ENCODE assay signal across 8 mouse cellular contexts in genomic region chr10:127668093-127669050, GRCm38 (mm10). TPM values are rescaled to one million over a fixed set of nuclear protein-coding genes. Genes with fewer than 3 reads are reported as not detected.
DNase-seq lines count a peak whose midpoint lies in the region; ATAC-seq and TF ChIP-seq lines count a peak whose summit lies in the region.

Nab2 (minus strand) TSS chr10:127668568.

- H3K27ac ChIP-seq in heart, adult 2 months, result peak within 1 kb of the TSS; percentile 98
- peak within 1 kb of the TSS; percentile 97 for H3K27ac ChIP-seq in kidney, adult 2 months (ENCODE audit: insufficient read depth, low read depth, low read length)
- H3K27ac ChIP-seq in midbrain, postnatal 0 days (ENCODE audit: low read depth, low read length), result peak within 1 kb of the TSS; percentile 62; the same call in 1 of the 2 replicates

- TF ChIP-seq POLR2A in heart, adult 2 months (IDR thresholded peaks at IDR 0.05; ENCODE audit: insufficient read depth, low read depth, low read length), result no peak; the same call in none of the 2 replicates
- no peak for TF ChIP-seq POLR2A in kidney, adult 2 months (IDR thresholded peaks at IDR 0.05; ENCODE audit: low read depth, low read length)

- peak within 1 kb of the TSS; percentile 78 for H3K4me3 ChIP-seq in heart, adult 2 months
- H3K4me3 ChIP-seq in kidney, adult 2 months (ENCODE audit: insufficient read depth, low read depth, low read length), result peak within 1 kb of the TSS; percentile 89
- peak within 1 kb of the TSS; percentile 35 for H3K4me3 ChIP-seq in midbrain, postnatal 0 days (ENCODE audit: low read depth, low read length)

- TF ChIP-seq EP300 in heart, adult 2 months (IDR thresholded peaks at IDR 0.05; ENCODE audit: insufficient read depth, low read depth, low read length), result peak; percentile 60; the same call in 1 of the 2 replicates

- H3K4me1 ChIP-seq in heart, adult 2 months (ENCODE audit: control insufficient read depth, insufficient read depth, low read length), result peaks cover 5% of the 10 kb centered on the region
- peaks cover 11% of the 10 kb centered on the region for H3K4me1 ChIP-seq in kidney, adult 2 months (ENCODE audit: control insufficient read depth, insufficient read depth, low read length)
- H3K4me1 ChIP-seq in midbrain, postnatal 0 days (ENCODE audit: insufficient read depth, low read length), result peaks cover 8% of the 10 kb centered on the region; the same call in 1 of the 2 replicates

- intact Hi-C loops in heart, adult 2 months (cut with DNase I), result no loop called here

- no peaks in the 10 kb centered on the region for H3K9me3 ChIP-seq in midbrain, postnatal 0 days (ENCODE audit: low read length)

- WGBS in heart, adult 2 months, result 3% methylated on average over 40 of the region's 40 CpGs
- 4% methylated on average over 40 of the region's 40 CpGs for WGBS in kidney, adult 2 months
- WGBS in midbrain, postnatal 0 days, result 4% methylated on average over 37 of the region's 40 CpGs

- no peaks in the 10 kb centered on the region for H3K27me3 ChIP-seq in heart, adult 2 months (ENCODE audit: control insufficient read depth, insufficient read depth, low read length)
- H3K27me3 ChIP-seq in kidney, adult 2 months (replicated peaks; ENCODE audit: control insufficient read depth, insufficient read depth, low read length), result no peaks in the 10 kb centered on the region
- H3K27me3 ChIP-seq in midbrain, postnatal 0 days (ENCODE audit: insufficient read depth, low read length), result peaks cover 31% of the 10 kb centered on the region
- no peaks in the 10 kb centered on the region for H3K27me3 ChIP-seq in splenic B cell, adult 2 months (ENCODE audit: control insufficient read depth, insufficient read depth, low read length, poor library complexity, severe bottlenecking)

- no peaks in the 10 kb centered on the region for H3K79me2 ChIP-seq in heart, adult 2 months (replicated peaks; ENCODE audit: control insufficient read depth, insufficient read depth, low read length)

- no peaks in the 10 kb centered on the region for H3K36me3 ChIP-seq in heart, adult 2 months (ENCODE audit: control insufficient read depth, insufficient read depth, low read length)
- no peaks in the 10 kb centered on the region for H3K36me3 ChIP-seq in kidney, adult 2 months (ENCODE audit: control insufficient read depth, insufficient read depth, low read length)
- no peaks in the 10 kb centered on the region for H3K36me3 ChIP-seq in midbrain, postnatal 0 days (ENCODE audit: insufficient read depth, low read length)
- no peaks in the 10 kb centered on the region; the same call in none of the 2 replicates for H3K36me3 ChIP-seq in splenic B cell, adult 2 months (ENCODE audit: control insufficient read depth, insufficient read depth, low read length, poor library complexity, severe bottlenecking)

- H3K4me2 ChIP-seq in midbrain, postnatal 0 days (ENCODE audit: low read depth, low read length, poor library complexity, severe bottlenecking), result peak within 1 kb of the TSS; percentile 95

- peak; percentile 29 for TF ChIP-seq CTCF in heart, adult 2 months (IDR thresholded peaks at IDR 0.05)
- TF ChIP-seq CTCF in kidney, adult 2 months (conservative IDR thresholded peaks at IDR 0.05; ENCODE audit: insufficient read depth, insufficient read length, low read depth, low read length), result no peak
- TF ChIP-seq CTCF in midbrain, postnatal 0 days (IDR thresholded peaks at IDR 0.05), result peak; percentile 23

- ATAC-seq in midbrain, postnatal 0 days (ENCODE audit: low FRiP score), result peak; percentile 20; the same call in 1 of the 2 replicates

- DNase-seq in left cerebral cortex, adult 18-20 months (ENCODE audit: low spot score in 2 of 2), result peak; percentile 84 to 87
- DNase-seq in left cerebral cortex, adult 11 months (ENCODE audit: low spot score), result no peak
- peak; percentile 62 for DNase-seq in embryo, embryonic 9.5 days (ENCODE audit: extremely low spot score)
- peak; percentile 85 to 88 for DNase-seq in heart, adult 2 months
- peak; percentile 82 for DNase-seq in kidney, adult 2 months
- peak; percentile 70 for DNase-seq in liver
- no peak for DNase-seq in midbrain, postnatal 0 days (ENCODE audit: low spot score)
- DNase-seq in splenic B cell, adult 2 months (ENCODE audit: low read depth, low spot score), result peak; percentile 95

- peak within 1 kb of the TSS; percentile 62 for H3K9ac ChIP-seq in heart, adult 2 months (ENCODE audit: low read depth, low read length)
- peak within 1 kb of the TSS; percentile 30 for H3K9ac ChIP-seq in midbrain, postnatal 0 days (replicated peaks; ENCODE audit: low read length, poor library complexity, severe bottlenecking)

RNA-seq across cellular contexts. Expression of gene Nab2, which starts in this region (rescaled TPM):
- 10 to 100 TPM; 58.2 to 71.7 TPM for total RNA-seq in left cerebral cortex, adult 18-20 months (2021)
- 1 to 10 TPM; 5.0 to 6.3 TPM for total RNA-seq in heart, adult 2 months (2021)
- 10.0 and 11.2 TPM in 2 replicates for polyA plus RNA-seq in heart, adult 2 months (2012; rRNA removed)
- 17.9 and 18.6 TPM in 2 replicates for polyA plus RNA-seq in kidney, adult 2 months (2012; rRNA removed)
- 4.8 and 5.6 TPM in 2 replicates for total RNA-seq in midbrain, postnatal 0 days (2014; rRNA removed)
- polyA plus RNA-seq in midbrain, postnatal 0 days (2015; fragmentation: Nextera tagmentation; extraction: Ambion mirVana), result 1.4 and 1.6 TPM in 2 replicates

Comparison
In these comparisons a context has a peak if more than half of its experiments do, and no peak if none do; other contexts are left out.
1. DNase-seq: peak in left cerebral cortex, adult 18-20 months (2 of 2), embryo, embryonic 9.5 days (single experiment), heart, adult 2 months (2 of 2), kidney, adult 2 months (single experiment), liver (single experiment) and splenic B cell, adult 2 months (single experiment); none in left cerebral cortex, adult 11 months (single experiment) and midbrain, postnatal 0 days (single experiment).
2. H3K4me3 ChIP-seq: peak in every context shown above with its lines; median percentile 89 in kidney, adult 2 months; 78 in heart, adult 2 months; 35 in midbrain, postnatal 0 days.
3. Peak in every context shown above with its lines, with median percentiles within 50 percentile points of each other: H3K27ac ChIP-seq.